Mouse (Mus musculus): ENCODE data around the gene Slain1. TPM values are rescaled to one million over a fixed set of nuclear protein-coding genes. Genes with fewer than 3 reads are reported as not detected.

The Slain1 gene
- polyA plus RNA-seq, 1 experiment from 2014 or later: 0.28 TPM

- no peaks in the 10 kb centered on the region for H3K36me3 ChIP-seq (replicated peaks; ENCODE audit: insufficient read depth, low read length)
- H3K4me3 ChIP-seq (ENCODE audit: low read depth, low read length): no peak overlapping the region
- H3K4me2 ChIP-seq (ENCODE audit: low read depth, low read length): 0 out of 2 replicates have a peak overlapping the region, but pooled peaks have one; percentile 97
- ATAC-seq (no peak), DNase-seq (no peak)
- H3K9ac ChIP-seq (replicated peaks): no peak overlapping the region
- peaks cover 30% of the 10 kb centered on the region for H3K27me3 ChIP-seq (ENCODE audit: insufficient read depth, low read length)
- H3K9me3 ChIP-seq (ENCODE audit: low read length): no peaks in the 10 kb centered on the region
- 59% methylated on average over 4 of the region's 4 CpGs for WGBS (ENCODE audit: insufficient replicate concordance)
- no peak overlapping the region for H3K27ac ChIP-seq (ENCODE audit: low read depth)
- TF ChIP-seq CTCF (IDR thresholded peaks at IDR 0.05; ENCODE audit: low read depth) (no peak), EP300 (IDR thresholded peaks at IDR 0.05; ENCODE audit: low read depth) (no peak)
- 0 out of 2 replicates have a peak, but pooled peaks cover 11% of the 10 kb centered on the region for H3K4me1 ChIP-seq (ENCODE audit: insufficient read depth)
Observed at GRCm38 (mm10) chr14:103649302-103649701, 726 bp upstream of the Slain1 start.

GRCm38 (mm10) chr14:103650413-103651101, 529 bp downstream of the Slain1 start:
- peak; percentile 55 for ATAC-seq
- DNase-seq: peak; percentile 61
- Histone ChIP-seq H3K4me2 (ENCODE audit: low read depth, low read length) (peak overlapping the region; percentile 97), H3K36me3 (replicated peaks; ENCODE audit: insufficient read depth, low read length) (no peaks in the 10 kb centered on the region), H3K27me3 (ENCODE audit: insufficient read depth, low read length) (peaks cover 30% of the 10 kb centered on the region), H3K9ac (replicated peaks) (peak overlapping the region; percentile 58), H3K4me1 (ENCODE audit: insufficient read depth) (0 out of 2 replicates have a peak, but pooled peaks cover 11% of the 10 kb centered on the region), H3K27ac (ENCODE audit: low read depth) (peak overlapping the region; percentile 57), H3K9me3 (ENCODE audit: low read length) (no peaks in the 10 kb centered on the region), H3K4me3 (ENCODE audit: low read depth, low read length) (peak overlapping the region; percentile 60)
- under 1% methylated on average over 53 of the region's 67 CpGs for whole genome bisulfite sequencing (ENCODE audit: insufficient replicate concordance)
- TF ChIP-seq CTCF (IDR thresholded peaks at IDR 0.05; ENCODE audit: low read depth) (no peak), EP300 (IDR thresholded peaks at IDR 0.05; ENCODE audit: low read depth) (no peak)

DNA sequence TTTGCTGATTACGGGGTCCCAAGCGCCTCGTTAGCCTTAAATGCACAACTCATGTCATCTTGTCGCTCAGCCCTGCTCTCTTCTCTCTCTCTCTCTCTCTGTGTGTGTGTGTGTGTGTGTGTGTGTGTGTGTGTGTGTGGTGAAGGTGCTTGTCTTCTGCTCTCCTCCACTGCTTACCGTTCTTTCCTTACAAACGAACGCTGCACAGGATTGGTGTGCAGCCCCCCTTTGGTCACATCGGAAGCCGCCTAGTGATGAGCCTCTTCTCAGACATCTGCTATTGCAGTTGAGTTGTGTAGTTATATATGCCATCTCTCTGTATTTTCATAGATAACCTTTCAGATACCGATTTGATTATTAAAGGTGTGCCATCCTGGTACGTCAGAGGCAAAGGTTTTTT, 1.1 kb downstream of the Slain1 start:
- H3K27me3 ChIP-seq (ENCODE audit: insufficient read depth, low read length): peaks cover 30% of the 10 kb centered on the region
- peak overlapping the region; percentile 97 for H3K4me2 ChIP-seq (ENCODE audit: low read depth, low read length)
- H3K4me3 ChIP-seq (ENCODE audit: low read depth, low read length): peak overlapping the region; percentile 60
- no peaks in the 10 kb centered on the region for H3K36me3 ChIP-seq (replicated peaks; ENCODE audit: insufficient read depth, low read length)
- no peaks in the 10 kb centered on the region for H3K9me3 ChIP-seq (ENCODE audit: low read length)
- H3K27ac ChIP-seq (ENCODE audit: low read depth): no peak overlapping the region
- ATAC-seq (peak; percentile 14; the same call in 1 of the 2 replicates), DNase-seq (no peak)
- no peak for TF ChIP-seq EP300 (IDR thresholded peaks at IDR 0.05; ENCODE audit: low read depth)
- no peak for TF ChIP-seq CTCF (IDR thresholded peaks at IDR 0.05; ENCODE audit: low read depth)
- no peak overlapping the region for H3K9ac ChIP-seq (replicated peaks)
- 5% methylated on average over 11 of the region's 11 CpGs for WGBS (ENCODE audit: insufficient replicate concordance)
- H3K4me1 ChIP-seq (ENCODE audit: insufficient read depth): 0 out of 2 replicates have a peak, but pooled peaks cover 11% of the 10 kb centered on the region

DNA sequence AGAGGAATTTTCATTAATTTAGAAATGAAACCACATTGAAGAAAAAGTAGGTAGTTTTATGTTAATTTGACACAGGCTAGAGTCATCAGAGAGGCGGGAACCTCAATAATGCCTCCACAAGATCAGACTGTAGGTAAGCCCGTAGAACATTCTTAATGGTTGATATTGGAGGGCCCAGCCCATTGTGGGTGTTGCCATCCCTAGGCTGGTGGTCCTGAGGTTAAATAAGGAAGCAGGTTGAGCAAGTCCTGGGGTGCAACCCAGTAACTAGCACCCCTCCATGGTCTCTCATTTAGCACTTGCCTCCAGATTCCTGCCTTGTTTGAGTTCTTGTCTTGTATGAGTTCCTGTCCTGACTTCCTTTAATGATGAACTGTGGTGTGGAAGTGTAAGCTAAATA, 1.5 kb downstream of the Slain1 start:
- Histone ChIP-seq H3K36me3 (replicated peaks; ENCODE audit: insufficient read depth, low read length) (no peaks in the 10 kb centered on the region), H3K27ac (ENCODE audit: low read depth) (no peak overlapping the region), H3K27me3 (ENCODE audit: insufficient read depth, low read length) (peaks cover 30% of the 10 kb centered on the region), H3K9ac (replicated peaks) (no peak overlapping the region), H3K4me2 (ENCODE audit: low read depth, low read length) (peak overlapping the region; percentile 97; the same call in 1 of the 2 replicates), H3K4me1 (ENCODE audit: insufficient read depth) (0 out of 2 replicates have a peak, but pooled peaks cover 11% of the 10 kb centered on the region), H3K4me3 (ENCODE audit: low read depth, low read length) (no peak overlapping the region), H3K9me3 (ENCODE audit: low read length) (no peaks in the 10 kb centered on the region)
- no peak for TF ChIP-seq EP300 (IDR thresholded peaks at IDR 0.05; ENCODE audit: low read depth)
- TF ChIP-seq CTCF (IDR thresholded peaks at IDR 0.05; ENCODE audit: low read depth): no peak
- ATAC-seq (no peak), DNase-seq (no peak)
- 58% methylated on average over 2 of the region's 2 CpGs for WGBS (ENCODE audit: insufficient replicate concordance)

- Histone ChIP-seq H3K27me3 (ENCODE audit: insufficient read depth, low read length) (peaks cover 30% of the 10 kb centered on the region), H3K36me3 (replicated peaks; ENCODE audit: insufficient read depth, low read length) (no peaks in the 10 kb centered on the region), H3K9me3 (ENCODE audit: low read length) (no peaks in the 10 kb centered on the region), H3K9ac (replicated peaks) (no peak overlapping the region), H3K4me1 (ENCODE audit: insufficient read depth) (0 out of 2 replicates have a peak, but pooled peaks cover 11% of the 10 kb centered on the region), H3K27ac (ENCODE audit: low read depth) (no peak overlapping the region), H3K4me2 (ENCODE audit: low read depth, low read length) (no peak overlapping the region), H3K4me3 (ENCODE audit: low read depth, low read length) (no peak overlapping the region)
- TF ChIP-seq EP300 (IDR thresholded peaks at IDR 0.05; ENCODE audit: low read depth) (no peak), CTCF (IDR thresholded peaks at IDR 0.05; ENCODE audit: low read depth) (no peak)
- 76% methylated on average over 5 of the region's 5 CpGs for WGBS (ENCODE audit: insufficient replicate concordance)
- ATAC-seq: no peak
- no peak for DNase-seq
Observed at GRCm38 (mm10) chr14:103652524-103652923, 2.5 kb downstream of the Slain1 start.

- H3K9ac ChIP-seq (replicated peaks): no peak overlapping the region
- H3K27me3 ChIP-seq (ENCODE audit: insufficient read depth, low read length): peaks cover 27% of the 10 kb centered on the region
- 52% methylated on average over 5 of the region's 5 CpGs for WGBS (ENCODE audit: insufficient replicate concordance)
- DNase-seq: no peak
- H3K4me2 ChIP-seq (ENCODE audit: low read depth, low read length): peak overlapping the region; percentile 3
- no peak overlapping the region for H3K4me3 ChIP-seq (ENCODE audit: low read depth, low read length)
- no peaks in the 10 kb centered on the region for H3K9me3 ChIP-seq (ENCODE audit: low read length)
- no peak for TF ChIP-seq EP300 (IDR thresholded peaks at IDR 0.05; ENCODE audit: low read depth)
- no peak for TF ChIP-seq CTCF (IDR thresholded peaks at IDR 0.05; ENCODE audit: low read depth)
- no peak overlapping the region for H3K27ac ChIP-seq (ENCODE audit: low read depth)
- H3K4me1 ChIP-seq (ENCODE audit: insufficient read depth): 0 out of 2 replicates have a peak, but pooled peaks cover 11% of the 10 kb centered on the region
- ATAC-seq: no peak
- H3K36me3 ChIP-seq (replicated peaks; ENCODE audit: insufficient read depth, low read length): no peaks in the 10 kb centered on the region
Observed at GRCm38 (mm10) chr14:103653800-103654199, 3.8 kb downstream of the Slain1 start.
